Mouse (Mus musculus): ENCODE results near the gene Sytl1. TPM values are rescaled to one million over a fixed set of nuclear protein-coding genes. Genes with fewer than 3 reads are reported as not detected.

Gene Sytl1
- polyA plus RNA-seq, 2 experiments, result 15.7 to 23.3 TPM

- H3K4me1 ChIP-seq (ENCODE audit: control insufficient read depth, insufficient read depth, low read length), result peaks cover 8% of the 10 kb centered on the region
- ATAC-seq (ENCODE audit: low FRiP score, low read depth), result no peak
- H3K27ac ChIP-seq (replicated peaks; ENCODE audit: low read depth, low read length), result no peak overlapping the region
- no peaks in the 10 kb centered on the region for H3K9me3 ChIP-seq (ENCODE audit: control insufficient read depth, low read length)
- 64% methylated on average over 4 of the region's 4 CpGs for WGBS
- no peak for DNase-seq (ENCODE audit: low spot score)
- H3K4me3 ChIP-seq (replicated peaks; ENCODE audit: low read length), result no peak overlapping the region
- peaks cover 3% of the 10 kb centered on the region; the same call in 1 of the 2 replicates for H3K27me3 ChIP-seq (ENCODE audit: control insufficient read depth, insufficient read depth, low read length)
- H3K9ac ChIP-seq (ENCODE audit: low read depth, low read length, severe bottlenecking), result no peak overlapping the region
- TF ChIP-seq POLR2A (IDR thresholded peaks at IDR 0.05; ENCODE audit: borderline replicate concordance, extremely low read depth, insufficient read depth, insufficient read length), result no peak
- H3K36me3 ChIP-seq (ENCODE audit: control insufficient read depth, insufficient read depth, low read length), result no peaks in the 10 kb centered on the region
- no peak overlapping the region for H3K4me2 ChIP-seq (replicated peaks; ENCODE audit: low read depth, low read length, severe bottlenecking)
These were observed 25.0 kb downstream of the Sytl1 start for GRCm38 (mm10) chr4:133237911-133238310.

GRCm38 (mm10) chr4:133235415-133235814, 27.5 kb downstream of the Sytl1 start:
- H3K4me2 ChIP-seq (replicated peaks; ENCODE audit: low read depth, low read length, severe bottlenecking), result no peak overlapping the region
- 78% methylated on average over 5 of the region's 5 CpGs for WGBS
- no peak overlapping the region for H3K4me3 ChIP-seq (replicated peaks; ENCODE audit: low read length)
- no peak for TF ChIP-seq POLR2A (IDR thresholded peaks at IDR 0.05; ENCODE audit: borderline replicate concordance, extremely low read depth, insufficient read depth, insufficient read length)
- H3K27ac ChIP-seq (replicated peaks; ENCODE audit: low read depth, low read length), result no peak overlapping the region
- H3K27me3 ChIP-seq (ENCODE audit: control insufficient read depth, insufficient read depth, low read length), result no peaks in the 10 kb centered on the region
- peaks cover under 1% of the 10 kb centered on the region for H3K4me1 ChIP-seq (ENCODE audit: control insufficient read depth, insufficient read depth, low read length)
- no peak overlapping the region for H3K9ac ChIP-seq (ENCODE audit: low read depth, low read length, severe bottlenecking)
- no peaks in the 10 kb centered on the region for H3K36me3 ChIP-seq (ENCODE audit: control insufficient read depth, insufficient read depth, low read length)
- H3K9me3 ChIP-seq (ENCODE audit: control insufficient read depth, low read length), result no peaks in the 10 kb centered on the region
- DNase-seq (ENCODE audit: low spot score), result no peak
- ATAC-seq (ENCODE audit: low FRiP score, low read depth), result no peak

GRCm38 (mm10) chr4:133234771-133235170, 28.1 kb downstream of the Sytl1 start:
- Histone ChIP-seq H3K9ac (ENCODE audit: low read depth, low read length, severe bottlenecking) (no peak overlapping the region), H3K36me3 (ENCODE audit: control insufficient read depth, insufficient read depth, low read length) (no peaks in the 10 kb centered on the region), H3K4me3 (replicated peaks; ENCODE audit: low read length) (no peak overlapping the region), H3K27ac (replicated peaks; ENCODE audit: low read depth, low read length) (no peak overlapping the region), H3K4me2 (replicated peaks; ENCODE audit: low read depth, low read length, severe bottlenecking) (no peak overlapping the region), H3K9me3 (ENCODE audit: control insufficient read depth, low read length) (no peaks in the 10 kb centered on the region), H3K27me3 (ENCODE audit: control insufficient read depth, insufficient read depth, low read length) (no peaks in the 10 kb centered on the region), H3K4me1 (ENCODE audit: control insufficient read depth, insufficient read depth, low read length) (no peaks in the 10 kb centered on the region)
- 56% methylated on average over 5 of the region's 5 CpGs for WGBS
- DNase-seq (ENCODE audit: low spot score), result no peak
- no peak for TF ChIP-seq POLR2A (IDR thresholded peaks at IDR 0.05; ENCODE audit: borderline replicate concordance, extremely low read depth, insufficient read depth, insufficient read length)
- no peak for ATAC-seq (ENCODE audit: low FRiP score, low read depth)

- Histone ChIP-seq H3K36me3 (ENCODE audit: control insufficient read depth, insufficient read depth, low read length) (no peaks in the 10 kb centered on the region), H3K27me3 (ENCODE audit: control insufficient read depth, insufficient read depth, low read length) (no peaks in the 10 kb centered on the region), H3K9me3 (ENCODE audit: control insufficient read depth, low read length) (no peaks in the 10 kb centered on the region), H3K4me2 (replicated peaks; ENCODE audit: low read depth, low read length, severe bottlenecking) (no peak overlapping the region), H3K27ac (replicated peaks; ENCODE audit: low read depth, low read length) (no peak overlapping the region), H3K9ac (ENCODE audit: low read depth, low read length, severe bottlenecking) (no peak overlapping the region), H3K4me1 (ENCODE audit: control insufficient read depth, insufficient read depth, low read length) (no peaks in the 10 kb centered on the region), H3K4me3 (replicated peaks; ENCODE audit: low read length) (no peak overlapping the region)
- DNase-seq (ENCODE audit: low spot score) (no peak), ATAC-seq (ENCODE audit: low FRiP score, low read depth) (no peak)
- TF ChIP-seq POLR2A (IDR thresholded peaks at IDR 0.05; ENCODE audit: borderline replicate concordance, extremely low read depth, insufficient read depth, insufficient read length), result no peak
- WGBS, result 35% methylated on average over 10 of the region's 10 CpGs
These were observed 29.5 kb downstream of the Sytl1 start for GRCm38 (mm10) chr4:133233285-133233976.

- Histone ChIP-seq H3K27me3 (ENCODE audit: control insufficient read depth, insufficient read depth, low read length) (no peaks in the 10 kb centered on the region), H3K9ac (ENCODE audit: low read depth, low read length, severe bottlenecking) (no peak overlapping the region), H3K27ac (replicated peaks; ENCODE audit: low read depth, low read length) (peak overlapping the region; percentile 19; the same call in 1 of the 2 replicates), H3K4me2 (replicated peaks; ENCODE audit: low read depth, low read length, severe bottlenecking) (no peak overlapping the region), H3K4me1 (ENCODE audit: control insufficient read depth, insufficient read depth, low read length) (no peaks in the 10 kb centered on the region), H3K36me3 (ENCODE audit: control insufficient read depth, insufficient read depth, low read length) (no peaks in the 10 kb centered on the region), H3K4me3 (replicated peaks; ENCODE audit: low read length) (no peak overlapping the region), H3K9me3 (ENCODE audit: control insufficient read depth, low read length) (no peaks in the 10 kb centered on the region)
- DNase-seq (ENCODE audit: low spot score) (peak; percentile 42), ATAC-seq (ENCODE audit: low FRiP score, low read depth) (no peak)
- no peak for TF ChIP-seq POLR2A (IDR thresholded peaks at IDR 0.05; ENCODE audit: borderline replicate concordance, extremely low read depth, insufficient read depth, insufficient read length)
- 39% methylated on average over 8 of the region's 8 CpGs for WGBS
These were observed 33.3 kb downstream of the Sytl1 start for GRCm38 (mm10) chr4:133229582-133229981.
